Mouse (Mus musculus) midbrain, embryonic 10.5 days (tissue): ENCODE measurements at regions not wholly inside any gene's neighbourhood (a gene's known extent, or its start where the extent isn't known, plus 50 kb on each side); places are given as distances from the start of the nearest gene placed in this dataset.

Experiments used
- DNase-seq: peaks from one replicate; pipeline ENCODE4 v3.0.0-alpha.2; 2017; ENCODE audit warnings: low spot score
- H3K27ac ChIP-seq: fragments of 300-500 bp; sonication (generic); replicated peaks from 2 replicates; pipeline ENCODE4 v1.5.1; 2016; ENCODE audit warnings: mild to moderate bottlenecking
- H3K27me3 ChIP-seq: fragments of 300-500 bp; sonication (generic); 2 replicates; pipeline ENCODE4 v1.6.1; 2016; ENCODE audit warnings: low read depth, mild to moderate bottlenecking; ENCODE audit not compliant: poor library complexity, severe bottlenecking
- H3K36me3 ChIP-seq: fragments of 300-500 bp; sonication (generic); 2 replicates; pipeline ENCODE4 v1.6.1; 2016; ENCODE audit warnings: mild to moderate bottlenecking, moderate library complexity
- H3K4me1 ChIP-seq: fragments of 300-500 bp; sonication (generic); 2 replicates; pipeline ENCODE4 v1.6.1; 2016
- H3K4me3 ChIP-seq: fragments of 300-500 bp; sonication (generic); 2 replicates; pipeline ENCODE4 v1.5.1; 2016; ENCODE audit warnings: mild to moderate bottlenecking, moderate library complexity
- H3K9me3 ChIP-seq: fragments of 300-500 bp; sonication (generic); replicated peaks from 2 replicates; pipeline ENCODE4 v1.6.1; 2016; ENCODE audit warnings: mild to moderate bottlenecking
- WGBS: fragments of 180-500 bp; shearing (Covaris S2); methylation state at CpG from one replicate; pipeline ENCODE4 v1.1.7; 2016; 5-methylcytosine and 5-hydroxymethylcytosine counted together

DNA sequence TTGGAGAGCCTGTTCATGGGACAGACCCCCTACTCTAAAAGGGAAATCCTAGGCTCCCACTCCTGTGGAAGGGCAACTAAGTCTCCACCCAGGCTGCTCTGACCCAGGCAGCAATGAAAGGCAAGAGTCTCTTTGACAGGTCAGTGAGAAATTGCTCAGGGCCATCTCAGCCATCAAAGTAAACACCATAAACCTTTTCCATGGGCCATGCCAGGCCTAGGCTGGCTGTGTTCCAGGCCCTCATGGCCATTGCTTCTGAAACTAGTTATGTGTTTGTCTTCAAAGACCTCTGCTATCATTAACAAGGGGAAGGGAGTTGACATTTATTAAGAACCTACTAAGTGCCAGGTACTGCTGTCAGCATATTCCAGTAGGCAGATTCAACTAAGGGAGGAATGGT, 101.8 kb upstream of the Slc22a23 start:
- Histone ChIP-seq H3K27me3 (no peaks in the 10 kb centered on the region), H3K4me3 (no peak overlapping the region), H3K27ac (no peak overlapping the region), H3K9me3 (no peaks in the 10 kb centered on the region), H3K4me1 (no peaks in the 10 kb centered on the region; the same call in 1 of the 2 replicates), H3K36me3 (no peaks in the 10 kb centered on the region)
- no peak for DNase-seq

- H3K4me1 ChIP-seq = peaks cover 5% of the 10 kb centered on the region
- WGBS = 85% methylated on average over 8 of the region's 8 CpGs
- H3K36me3 ChIP-seq = no peaks in the 10 kb centered on the region
- no peaks in the 10 kb centered on the region for H3K9me3 ChIP-seq
- H3K27me3 ChIP-seq = no peaks in the 10 kb centered on the region
- no peak overlapping the region for H3K27ac ChIP-seq
- no peak overlapping the region for H3K4me3 ChIP-seq
- DNase-seq = no peak
Observed at GRCm38 (mm10) chr13:34446327-34446726, 101.3 kb upstream of the Slc22a23 start.

DNA sequence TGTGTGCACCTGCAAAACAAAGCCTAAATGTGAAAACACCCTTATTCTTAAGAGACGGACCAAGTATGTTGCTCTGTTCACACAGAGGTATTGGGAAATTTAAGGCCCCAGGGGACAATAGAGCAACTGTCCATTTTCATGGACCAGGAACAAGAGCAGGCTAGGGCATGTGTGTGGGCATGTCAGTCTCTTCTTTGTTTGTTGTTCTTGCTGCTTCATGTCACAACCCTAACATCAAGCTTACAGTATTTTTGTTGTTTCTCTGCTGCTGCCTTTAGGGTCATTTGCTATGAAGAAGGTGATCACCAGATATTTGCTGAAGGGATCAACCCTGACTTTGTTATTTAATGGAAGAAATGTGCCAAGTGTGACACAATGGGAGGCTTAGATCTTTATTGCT, 96.4 kb upstream of the Slc22a23 start:
- H3K27me3 ChIP-seq = no peaks in the 10 kb centered on the region
- H3K27ac ChIP-seq = no peak overlapping the region
- DNase-seq = no peak
- WGBS = 65% methylated on average over 1 of the region's 1 CpGs
- no peak overlapping the region for H3K4me3 ChIP-seq
- H3K9me3 ChIP-seq = no peaks in the 10 kb centered on the region
- no peaks in the 10 kb centered on the region for H3K36me3 ChIP-seq
- peaks cover 20% of the 10 kb centered on the region for H3K4me1 ChIP-seq

- WGBS = 93% methylated on average over 1 of the region's 1 CpGs
- no peaks in the 10 kb centered on the region for H3K27me3 ChIP-seq
- no peaks in the 10 kb centered on the region for H3K4me1 ChIP-seq
Observed at GRCm38 (mm10) chr13:34427527-34427926, 82.5 kb upstream of the Slc22a23 start.

GRCm38 (mm10) chr13:34424921-34425320, 79.9 kb upstream of the Slc22a23 start:
- WGBS = 90% methylated on average over 3 of the region's 3 CpGs
- Histone ChIP-seq H3K27ac (no peak overlapping the region), H3K4me1 (peaks cover 6% of the 10 kb centered on the region; the same call in 1 of the 2 replicates), H3K36me3 (no peaks in the 10 kb centered on the region), H3K9me3 (no peaks in the 10 kb centered on the region), H3K27me3 (no peaks in the 10 kb centered on the region), H3K4me3 (no peak overlapping the region)
- no peak for DNase-seq

More at GRCm38 (mm10) chr13:34427527-34427926, 82.5 kb upstream of the Slc22a23 start:
- Histone ChIP-seq H3K36me3 (no peaks in the 10 kb centered on the region), H3K4me3 (no peak overlapping the region), H3K27ac (no peak overlapping the region), H3K9me3 (no peaks in the 10 kb centered on the region)
- DNase-seq = no peak

DNA sequence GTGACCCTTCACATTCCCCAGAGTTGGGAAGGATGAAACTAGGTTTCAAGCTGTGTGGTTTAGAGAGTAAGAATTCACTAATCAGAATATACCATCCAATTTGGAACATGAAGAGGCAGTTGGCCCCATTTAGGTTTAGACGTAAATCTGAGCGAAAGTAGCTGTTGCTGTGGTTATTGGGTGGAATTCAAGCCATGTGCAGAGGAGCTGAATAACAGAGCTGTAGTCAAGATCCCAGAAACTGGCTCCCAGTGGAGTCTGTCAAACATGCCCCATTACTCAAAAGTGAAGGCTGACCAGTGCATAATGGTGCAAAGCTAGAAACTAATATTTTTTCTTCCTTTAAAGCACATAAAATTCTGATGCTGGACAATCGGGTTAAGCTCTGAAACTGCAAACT, 76.7 kb upstream of the Slc22a23 start:
- H3K27me3 ChIP-seq = no peaks in the 10 kb centered on the region
- no peak overlapping the region for H3K4me3 ChIP-seq
- H3K4me1 ChIP-seq = peaks cover 6% of the 10 kb centered on the region; the same call in 1 of the 2 replicates
- DNase-seq = no peak
- no peak overlapping the region for H3K27ac ChIP-seq
- WGBS = 81% methylated on average over 3 of the region's 3 CpGs
- H3K9me3 ChIP-seq = no peaks in the 10 kb centered on the region
- H3K36me3 ChIP-seq = no peaks in the 10 kb centered on the region

DNA sequence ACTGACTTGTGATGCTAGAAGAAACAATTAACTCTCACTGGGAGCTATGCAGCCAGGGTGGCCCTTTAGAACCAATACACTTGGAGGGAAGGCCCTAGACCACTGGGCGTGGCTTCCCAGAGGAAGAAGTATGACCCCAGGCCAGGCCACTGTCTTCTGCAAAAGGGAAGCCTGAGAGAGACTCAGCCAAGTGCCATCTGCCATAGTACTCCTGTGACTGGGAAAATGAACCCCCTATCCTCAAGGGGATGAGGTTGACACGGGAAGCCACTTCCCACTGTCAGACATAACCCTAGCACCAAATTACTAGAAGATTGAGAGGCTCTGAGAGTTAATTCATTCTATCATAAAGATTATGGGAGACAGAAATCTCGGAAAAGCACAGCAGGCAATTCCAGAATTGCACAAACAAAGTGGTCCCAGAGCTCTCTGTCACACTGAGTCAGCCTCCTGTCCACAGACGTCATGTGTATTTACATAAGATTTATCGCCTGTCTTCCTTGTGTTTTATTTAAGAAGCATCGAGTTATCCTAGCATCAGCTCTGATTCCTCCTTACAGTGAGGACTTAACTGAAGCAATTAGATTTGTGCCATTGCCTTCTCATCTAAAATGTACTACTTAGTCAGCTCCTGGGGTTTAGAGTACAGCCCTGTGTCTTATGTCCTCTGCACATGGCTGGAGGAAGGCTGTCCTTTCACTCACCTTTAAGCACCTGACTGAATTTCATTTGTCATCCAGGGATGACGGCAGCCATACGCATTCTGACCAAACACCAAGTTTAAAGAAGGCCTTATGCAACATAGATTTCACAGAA, 75.6 kb upstream of the Slc22a23 start:
- Histone ChIP-seq H3K9me3 (no peaks in the 10 kb centered on the region), H3K27ac (no peak overlapping the region), H3K4me1 (peaks cover 6% of the 10 kb centered on the region; the same call in 1 of the 2 replicates), H3K36me3 (no peaks in the 10 kb centered on the region), H3K4me3 (no peak overlapping the region), H3K27me3 (no peaks in the 10 kb centered on the region)
- WGBS = 77% methylated on average over 8 of the region's 8 CpGs
- no peak for DNase-seq

- H3K4me1 ChIP-seq = peaks cover 6% of the 10 kb centered on the region; the same call in 1 of the 2 replicates
- no peak for DNase-seq
- 84% methylated on average over 3 of the region's 3 CpGs for WGBS
Observed at GRCm38 (mm10) chr13:34419061-34419460, 74.1 kb upstream of the Slc22a23 start.

DNA sequence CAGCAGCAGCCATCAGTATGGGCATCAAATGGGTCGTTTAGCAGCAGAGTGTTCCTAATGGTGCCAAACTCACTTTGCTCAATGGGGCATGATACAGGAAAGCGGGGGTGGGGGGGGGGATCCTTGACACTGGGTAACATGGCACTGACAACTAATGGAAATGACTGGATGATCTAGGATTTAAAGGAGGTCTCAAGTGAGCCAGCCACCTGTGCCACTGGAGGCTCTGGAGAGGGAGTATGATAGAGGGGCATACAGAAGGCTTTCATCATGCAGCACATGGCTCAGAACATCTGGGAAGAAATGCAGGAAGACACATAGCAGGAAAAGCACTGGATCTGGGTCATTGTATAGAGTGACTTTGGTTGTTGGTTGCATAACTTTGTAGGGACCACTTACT, 71.6 kb upstream of the Slc22a23 start:
- Histone ChIP-seq H3K9me3 (no peaks in the 10 kb centered on the region), H3K27ac (no peak overlapping the region), H3K36me3 (no peaks in the 10 kb centered on the region), H3K27me3 (no peaks in the 10 kb centered on the region), H3K4me3 (no peak overlapping the region), H3K4me1 (peaks cover 5% of the 10 kb centered on the region; the same call in 1 of the 2 replicates)
- no peak for DNase-seq
- WGBS = 86% methylated on average over 2 of the region's 2 CpGs

More at GRCm38 (mm10) chr13:34419061-34419460, 74.1 kb upstream of the Slc22a23 start:
- H3K36me3 ChIP-seq = no peaks in the 10 kb centered on the region
- no peak overlapping the region for H3K4me3 ChIP-seq
- no peak overlapping the region for H3K27ac ChIP-seq
- no peaks in the 10 kb centered on the region for H3K9me3 ChIP-seq
- no peaks in the 10 kb centered on the region for H3K27me3 ChIP-seq

DNA sequence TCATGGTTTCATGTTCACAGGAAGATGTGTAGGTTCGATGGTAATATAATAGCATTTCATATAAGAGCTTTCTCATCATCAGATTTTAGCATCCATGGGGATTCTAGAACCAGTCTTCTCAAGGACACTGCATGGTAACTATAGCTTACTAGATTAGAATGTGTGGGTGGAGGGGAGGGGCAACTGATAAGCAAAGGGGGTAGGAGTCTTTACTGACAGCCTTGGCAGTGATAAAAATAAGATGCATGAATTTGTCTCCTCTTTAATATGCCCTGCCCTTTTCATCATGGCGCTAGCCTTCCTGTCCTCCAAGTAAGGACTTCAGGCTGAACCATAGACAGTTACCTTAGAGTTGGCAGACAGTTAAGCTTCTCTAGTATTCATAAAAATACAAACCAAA, 69.6 kb upstream of the Slc22a23 start:
- Histone ChIP-seq H3K27me3 (no peaks in the 10 kb centered on the region), H3K4me3 (no peak overlapping the region)
- no peak for DNase-seq

DNA sequence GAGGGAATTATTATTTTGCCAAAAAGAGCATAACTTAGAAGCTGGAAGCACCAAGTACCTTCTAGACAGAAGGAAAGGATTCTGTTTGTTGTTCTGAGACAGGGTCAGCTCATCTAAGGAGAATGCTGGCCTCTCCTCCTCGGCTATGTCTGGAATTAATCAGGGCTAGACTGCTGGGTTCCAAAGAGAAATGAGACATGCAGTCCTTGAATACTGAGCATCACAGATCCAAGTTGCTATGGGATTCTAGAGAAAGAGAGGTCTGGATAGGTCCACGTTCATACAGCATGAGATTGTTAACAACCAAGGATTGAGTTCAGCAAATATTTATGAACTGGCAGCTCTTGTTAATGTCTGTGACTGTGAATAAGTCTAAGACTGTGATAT, 63.7 kb upstream of the Slc22a23 start:
- H3K27me3 ChIP-seq = no peaks in the 10 kb centered on the region
- no peaks in the 10 kb centered on the region for H3K9me3 ChIP-seq
- no peak overlapping the region for H3K4me3 ChIP-seq
- WGBS = 66% methylated on average over 2 of the region's 2 CpGs
- H3K36me3 ChIP-seq = no peaks in the 10 kb centered on the region
- peaks cover 6% of the 10 kb centered on the region; the same call in 1 of the 2 replicates for H3K4me1 ChIP-seq
- no peak for DNase-seq
- H3K27ac ChIP-seq = no peak overlapping the region

More for the DNA sequence above, 69.6 kb upstream of the Slc22a23 start:
- H3K4me1 ChIP-seq = no peaks in the 10 kb centered on the region
- no peaks in the 10 kb centered on the region for H3K36me3 ChIP-seq
- WGBS = 93% methylated on average over 2 of the region's 2 CpGs
- no peaks in the 10 kb centered on the region for H3K9me3 ChIP-seq
- no peak overlapping the region for H3K27ac ChIP-seq

DNA sequence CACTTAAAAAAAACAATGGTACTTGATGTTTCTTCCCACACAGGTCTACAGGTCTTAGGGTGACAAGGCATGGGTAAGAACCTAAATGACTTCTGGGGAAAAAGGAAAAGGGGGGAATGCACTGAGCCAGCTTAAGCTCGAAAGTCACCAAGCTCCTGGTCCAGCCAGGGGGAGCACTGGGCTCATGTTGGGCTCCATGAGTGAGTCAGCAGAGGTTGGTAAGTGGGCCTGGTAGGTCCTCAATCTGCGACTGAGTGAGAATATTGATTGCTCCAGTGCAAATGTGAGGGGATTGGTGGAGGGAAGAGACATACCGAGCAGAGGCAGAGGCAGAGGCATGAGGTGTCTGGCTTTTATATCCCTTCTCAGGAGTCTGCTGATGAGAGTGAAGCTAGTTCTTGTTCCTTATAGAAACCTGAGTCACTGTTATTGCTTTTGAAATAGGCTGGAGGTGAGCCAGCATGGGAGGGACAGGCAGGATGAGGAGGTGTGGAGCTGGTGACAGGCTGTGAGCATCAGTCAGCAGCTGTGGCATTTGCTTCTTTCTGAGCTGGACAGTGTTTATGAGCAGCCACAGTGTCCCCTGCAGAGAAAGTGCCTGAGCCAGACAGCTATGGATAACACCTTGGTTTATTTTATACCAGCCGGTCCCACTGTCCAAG, 63.2 kb upstream of the Slc22a23 start:
- H3K27ac ChIP-seq = no peak overlapping the region; the same call in 1 of the 2 replicates
- H3K27me3 ChIP-seq = no peaks in the 10 kb centered on the region
- 70% methylated on average over 4 of the region's 4 CpGs for WGBS
- DNase-seq = peak; percentile 15
- peaks cover 6% of the 10 kb centered on the region; the same call in 1 of the 2 replicates for H3K4me1 ChIP-seq
- H3K4me3 ChIP-seq = no peak overlapping the region
- no peaks in the 10 kb centered on the region for H3K36me3 ChIP-seq
- H3K9me3 ChIP-seq = no peaks in the 10 kb centered on the region

GRCm38 (mm10) chr13:34406291-34406690, 61.3 kb upstream of the Slc22a23 start:
- H3K9me3 ChIP-seq = no peaks in the 10 kb centered on the region
- H3K27me3 ChIP-seq = no peaks in the 10 kb centered on the region
- no peak for DNase-seq

More at GRCm38 (mm10) chr13:34406291-34406690, 61.3 kb upstream of the Slc22a23 start:
- Histone ChIP-seq H3K36me3 (no peaks in the 10 kb centered on the region), H3K27ac (no peak overlapping the region), H3K4me3 (no peak overlapping the region), H3K4me1 (peaks cover 6% of the 10 kb centered on the region; the same call in 1 of the 2 replicates)
